Mouse (Mus musculus): ENCODE results near the gene Tnpo1. TPM values are rescaled to one million over a fixed set of nuclear protein-coding genes. Genes with fewer than 3 reads are reported as not detected.

Tnpo1 gene
- polyA plus RNA-seq (2015; fragmentation: Nextera tagmentation; extraction: Ambion mirVana), result 18.8 and 18.9 TPM in 2 replicates

DNA sequence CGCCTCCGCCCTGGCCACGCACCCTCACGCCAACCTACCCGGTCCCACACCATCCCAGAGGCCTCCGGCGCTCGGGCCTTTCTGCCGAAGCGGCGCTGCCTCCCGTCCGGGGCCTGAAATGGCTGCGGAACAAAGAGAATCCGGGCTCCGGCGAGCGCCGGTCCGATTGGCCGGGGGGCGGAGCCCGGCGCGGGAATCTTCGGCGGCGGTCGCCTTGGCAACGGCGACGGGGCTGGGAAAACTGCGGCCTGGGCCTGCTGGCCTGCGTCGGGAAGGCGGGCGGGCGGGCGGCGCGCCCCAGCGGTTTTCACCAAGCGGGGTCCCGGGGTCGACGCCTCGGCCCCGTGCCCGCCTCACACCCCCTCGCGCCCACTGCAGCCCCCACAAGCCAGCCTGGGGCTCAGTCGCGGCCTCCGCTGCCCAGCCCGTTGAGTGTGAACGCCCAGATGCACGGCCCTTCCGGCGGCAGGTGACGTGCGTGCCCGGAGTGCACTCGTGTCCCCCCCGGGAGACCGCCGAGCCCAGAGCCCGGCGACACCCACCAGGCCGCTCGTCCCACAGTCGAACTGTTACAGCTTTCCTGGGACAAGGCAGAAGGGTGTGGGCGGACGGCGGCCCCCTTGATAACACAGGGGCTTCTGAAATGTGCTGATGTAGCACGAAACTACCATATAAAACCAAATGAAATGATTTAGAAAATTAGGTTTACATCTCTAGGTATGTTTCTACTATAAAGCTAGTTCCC, at the start of gene Tnpo1:
Gene Tnpo1, minus strand, starts transcription at position 172 of the 745 bp plus-strand sequence.

DNA sequence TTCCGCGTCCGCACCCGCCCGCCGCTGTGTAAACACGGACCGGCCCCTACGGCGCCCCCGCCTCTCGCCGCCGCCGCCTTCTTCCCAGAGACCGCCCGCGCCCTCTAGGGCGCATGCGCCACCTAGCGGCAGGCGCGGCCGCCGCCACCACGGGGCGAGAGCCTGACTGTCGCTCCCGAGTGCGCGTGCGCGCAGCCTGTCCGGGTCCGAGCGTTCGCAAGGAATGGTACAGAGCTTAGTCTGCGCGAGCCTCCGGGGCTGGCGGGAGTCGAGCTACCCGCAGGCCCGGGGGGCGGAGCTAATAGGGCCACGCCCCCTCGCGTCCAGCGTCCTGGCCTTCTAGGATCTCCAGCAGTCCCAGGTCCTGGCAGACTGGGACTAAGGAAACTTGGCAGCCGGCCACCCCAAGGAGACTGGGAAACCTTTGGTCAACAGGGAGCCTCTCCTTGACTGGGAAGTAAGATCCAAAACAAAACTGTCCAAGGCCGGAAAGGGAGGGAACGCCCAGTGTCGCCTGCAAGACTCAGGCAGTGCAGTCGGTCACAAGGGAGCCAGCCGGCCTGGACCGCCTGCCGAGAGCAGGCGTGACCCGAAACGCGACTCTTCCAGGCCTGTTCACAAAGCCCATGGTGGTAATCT, 110.9 kb downstream of the Tnpo1 start, which contains the start of gene Fcho2:
Gene Fcho2, minus strand, starts transcription at position 303 of the 639 bp plus-strand sequence.

Other genes starting within 250 kb of the Tnpo1 start
- 0.22 and 0.62 TPM in 2 replicates for gene Tmem171, start 231.6 kb downstream of the Tnpo1 start, polyA plus RNA-seq (2015; fragmentation: Nextera tagmentation; extraction: Ambion mirVana)
- 21.8 and 22.7 TPM in 2 replicates for gene Fcho2, start 110.9 kb downstream of the Tnpo1 start, polyA plus RNA-seq (2015; fragmentation: Nextera tagmentation; extraction: Ambion mirVana)
- not detected in 2 replicates for gene 1700024P04Rik, start 58.2 kb upstream of the Tnpo1 start, polyA plus RNA-seq (2015; fragmentation: Nextera tagmentation; extraction: Ambion mirVana)